Mouse (Mus musculus) v-Abl transformed pro-B cells (cell line): ENCODE measurements around the gene Bcl11b.

Experiments used
- in situ Hi-C, 2 experiments: fragments of 400-800 bp; cut with MboI; formaldehyde crosslinking; loops; one replicate each; pipeline ENCODE4 v1.15.1; 2025; ENCODE audit not compliant: unreplicated experiment in 2 of 2

Gene Bcl11b

DNA sequence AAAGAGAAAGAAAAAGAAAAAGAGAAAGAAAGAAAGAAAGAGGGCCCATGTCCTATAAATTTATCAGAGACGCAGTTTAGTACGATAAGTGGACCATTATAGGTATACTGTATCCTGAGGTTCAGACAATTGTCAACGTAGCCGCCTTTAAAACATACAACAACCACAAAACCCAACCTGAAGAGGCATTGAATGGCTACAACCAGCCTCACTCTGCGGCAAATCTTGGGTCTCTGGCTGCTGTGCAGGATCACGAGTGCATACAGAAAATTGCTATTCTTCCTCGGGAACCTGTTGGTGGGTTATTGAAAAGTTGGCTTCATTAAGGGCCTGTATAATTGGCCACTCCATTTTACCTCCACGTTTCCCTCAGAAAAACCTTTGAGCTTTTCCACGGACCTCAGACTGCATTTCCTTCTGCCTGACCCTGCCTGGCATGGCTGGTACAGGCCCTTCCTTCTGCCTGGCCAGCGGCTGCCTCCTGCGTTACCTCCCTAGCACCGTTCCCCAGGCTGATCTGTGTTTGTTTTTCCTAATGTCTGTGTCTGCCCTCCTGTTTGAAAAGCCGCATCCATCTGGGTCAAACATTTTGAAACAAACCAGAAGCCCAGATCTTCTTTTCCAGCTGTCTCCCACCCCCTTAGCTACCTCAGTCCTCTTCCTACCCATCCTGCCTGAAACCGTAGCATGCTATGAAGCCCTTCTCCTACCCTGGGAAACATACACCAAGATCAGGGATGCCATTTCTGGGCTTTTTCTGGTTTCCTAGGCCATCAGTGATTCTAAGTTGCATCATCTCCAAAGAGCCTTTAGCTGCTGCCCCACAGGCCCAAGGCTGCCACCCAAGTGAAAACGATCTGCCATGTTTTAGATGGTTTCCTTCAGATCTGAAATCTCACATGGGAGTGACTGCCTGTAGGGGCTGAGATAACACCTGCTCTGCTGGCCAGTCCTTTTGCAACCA lies 3.4 kb downstream of the Bcl11b start:
- in situ Hi-C loops = no loop called here

DNA sequence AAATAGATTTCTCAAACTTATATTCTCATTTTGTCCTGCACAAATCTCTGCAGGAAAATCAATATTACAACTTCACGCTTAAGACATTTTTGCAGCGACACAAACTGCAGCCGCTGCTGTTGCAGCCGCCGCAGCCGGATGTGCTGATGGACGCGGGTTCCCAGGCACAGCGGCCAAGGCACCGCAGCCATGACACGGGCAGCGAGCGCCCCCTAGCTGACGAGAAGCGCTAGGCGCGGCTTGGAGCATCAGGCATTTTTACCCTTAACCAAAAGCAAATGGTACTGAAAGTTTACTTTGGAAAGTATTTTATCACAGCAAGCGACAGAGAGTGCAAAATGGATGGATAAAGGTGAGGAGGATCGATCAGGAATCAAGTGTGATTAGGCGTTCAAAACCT lies 4.7 kb downstream of the Bcl11b start:
- in situ Hi-C loops = no loop called here

DNA sequence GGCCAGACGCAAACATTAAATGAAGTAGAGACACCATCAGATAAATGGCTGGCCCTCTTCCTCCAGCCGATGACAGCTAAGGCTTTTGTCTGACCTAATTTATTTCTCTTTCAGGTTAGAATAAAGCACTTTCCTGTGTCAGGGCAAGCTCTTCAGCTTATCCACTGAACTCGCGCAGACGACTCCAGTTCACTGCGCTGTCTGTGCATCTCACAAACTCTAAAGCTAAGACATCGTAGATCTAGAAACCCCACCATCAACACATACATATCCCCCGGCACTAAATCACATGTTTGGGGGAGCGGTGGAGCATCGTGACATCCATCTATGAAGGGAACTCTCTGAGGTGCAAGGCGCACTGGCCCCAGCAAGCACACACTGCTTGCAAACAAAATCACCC lies 5.5 kb downstream of the Bcl11b start:
- in situ Hi-C loops = no loop called here

DNA sequence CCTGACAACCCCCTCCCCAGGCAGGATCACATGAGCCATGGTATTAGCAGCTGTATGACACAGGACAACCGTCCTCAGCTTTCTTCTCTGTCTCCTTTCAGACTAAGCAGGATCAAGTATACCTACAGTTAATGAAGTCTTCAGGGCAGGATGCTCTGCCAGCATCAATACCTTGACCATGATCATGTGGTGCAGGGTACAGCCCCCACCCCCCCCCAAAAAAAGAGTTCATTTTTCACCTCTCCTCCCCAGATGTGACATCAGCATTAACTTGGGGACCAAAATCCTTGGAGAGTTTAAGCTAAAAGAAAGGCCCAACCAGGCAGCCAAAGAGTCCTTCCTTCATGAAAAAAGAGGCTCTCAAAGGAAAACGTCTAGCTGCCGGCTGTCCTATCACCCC lies 6.2 kb downstream of the Bcl11b start:
- in situ Hi-C loops = no loop called here

DNA sequence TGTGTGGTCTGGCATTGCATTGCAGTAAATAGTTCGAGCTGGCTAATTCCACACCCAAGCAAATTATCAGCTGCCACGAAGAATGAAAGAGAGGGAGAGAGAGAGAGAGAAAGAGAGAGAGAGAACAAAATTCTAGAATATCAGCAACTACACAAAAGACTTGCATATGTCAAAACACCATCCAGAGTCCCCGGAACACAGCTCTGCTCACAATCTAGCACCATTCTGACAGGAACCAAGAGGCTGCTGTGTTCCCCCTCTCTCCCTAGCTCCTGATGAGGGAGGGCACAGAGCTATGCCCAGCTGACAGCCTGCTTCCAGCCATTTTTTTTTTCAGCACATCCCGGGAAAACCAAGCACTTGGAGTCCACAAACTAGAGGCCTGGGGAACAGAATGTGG lies 6.6 kb downstream of the Bcl11b start:
- in situ Hi-C loops = no loop called here

DNA sequence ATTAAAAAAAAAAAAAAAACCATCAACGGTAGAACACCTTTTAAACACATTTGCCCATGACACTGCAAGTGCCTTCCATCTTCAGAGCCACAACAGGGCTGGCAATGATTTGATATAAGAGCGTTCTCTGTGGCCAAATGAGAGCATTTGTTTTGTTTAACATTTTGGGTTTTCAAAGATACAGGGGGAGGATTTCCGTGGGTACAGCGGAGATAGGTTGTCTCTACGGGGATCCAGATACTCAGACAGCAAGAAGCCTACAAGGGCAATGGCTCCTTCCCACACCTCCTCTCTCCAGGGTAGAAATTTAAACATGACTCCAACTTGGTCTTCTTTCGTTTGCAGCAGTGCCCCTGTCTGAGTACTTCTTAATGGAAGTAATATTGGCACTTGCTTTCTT lies 7.2 kb downstream of the Bcl11b start:
- in situ Hi-C loops = no loop called here

DNA sequence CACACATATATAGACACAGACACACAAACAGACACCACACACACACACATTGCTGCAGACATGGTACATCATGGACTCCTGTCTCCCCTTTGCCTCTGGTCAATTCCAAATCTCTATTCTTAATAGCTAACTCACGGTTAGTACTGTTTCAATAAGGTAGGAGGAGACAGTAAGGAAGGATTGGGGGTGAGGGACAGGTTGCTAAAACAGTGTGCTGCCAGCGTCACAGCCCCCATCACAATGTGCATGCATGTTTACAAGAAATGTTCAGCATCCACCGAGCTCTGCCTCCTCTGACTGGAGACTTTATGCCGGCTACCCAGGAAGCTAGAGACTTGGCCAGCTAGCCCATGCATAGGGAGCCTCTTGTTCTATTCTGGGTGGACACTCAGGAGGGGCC lies 9.0 kb downstream of the Bcl11b start:
- in situ Hi-C loops = no loop called here

DNA sequence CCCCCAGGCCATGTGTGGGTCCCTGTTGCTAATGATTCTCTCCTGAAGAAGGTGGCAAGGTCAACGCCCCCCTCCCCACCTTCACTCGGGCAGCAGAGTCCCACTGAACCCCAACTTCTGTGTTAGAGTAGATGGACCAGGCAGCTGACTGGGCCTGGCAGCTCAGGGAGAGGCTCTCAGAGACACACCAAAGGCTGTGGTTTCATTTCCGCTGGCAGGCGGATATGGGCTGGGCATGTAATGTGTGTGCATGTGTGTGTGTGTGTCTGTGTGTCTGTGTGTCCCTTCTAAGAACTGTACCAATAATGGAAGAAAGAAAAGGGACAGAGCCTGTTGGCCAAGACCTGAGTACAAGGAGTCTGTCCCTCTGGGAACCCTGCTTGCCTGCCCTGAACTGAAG lies 10.4 kb downstream of the Bcl11b start:
- in situ Hi-C loops = no loop called here

DNA sequence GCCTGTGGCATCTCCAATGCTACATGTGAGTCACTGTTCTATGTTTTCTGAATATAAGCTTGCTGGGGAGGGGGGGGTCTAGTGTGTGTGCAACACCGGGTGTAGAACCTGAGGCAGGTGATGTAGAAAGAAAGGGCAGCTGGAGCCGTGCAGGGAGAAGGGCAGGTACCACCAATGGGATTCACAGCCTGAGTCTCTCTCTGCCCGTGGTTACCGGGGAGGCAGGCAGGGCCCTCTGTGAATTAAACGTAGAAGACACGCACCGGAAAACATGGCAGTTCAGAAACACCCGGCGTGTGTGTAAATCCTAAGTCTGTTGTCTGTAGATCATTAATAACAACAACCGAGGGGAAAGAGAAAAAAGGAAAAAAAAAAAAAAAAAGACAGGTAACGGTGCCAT lies 12.2 kb downstream of the Bcl11b start:
- in situ Hi-C loops = no loop called here

DNA sequence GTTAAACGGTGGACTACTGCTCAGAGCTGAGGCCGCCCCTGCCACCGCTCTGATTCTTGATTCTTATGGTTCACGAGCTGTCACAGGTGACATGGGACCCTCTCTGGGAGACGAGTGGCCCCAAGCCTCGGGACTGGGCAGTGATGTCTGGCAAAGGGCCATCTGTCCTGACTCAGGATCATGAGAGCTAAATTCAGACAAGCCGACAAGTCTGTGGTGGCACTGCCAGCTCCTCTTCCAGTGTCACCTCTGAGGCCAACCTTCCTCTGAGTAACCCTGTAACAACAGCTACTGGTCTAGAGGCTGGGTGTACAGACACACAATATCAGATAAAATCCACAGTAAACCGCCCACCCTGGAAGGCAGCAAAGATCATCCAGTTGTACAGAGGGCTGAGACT lies 20.2 kb downstream of the Bcl11b start:
- in situ Hi-C loops = no loop called here

DNA sequence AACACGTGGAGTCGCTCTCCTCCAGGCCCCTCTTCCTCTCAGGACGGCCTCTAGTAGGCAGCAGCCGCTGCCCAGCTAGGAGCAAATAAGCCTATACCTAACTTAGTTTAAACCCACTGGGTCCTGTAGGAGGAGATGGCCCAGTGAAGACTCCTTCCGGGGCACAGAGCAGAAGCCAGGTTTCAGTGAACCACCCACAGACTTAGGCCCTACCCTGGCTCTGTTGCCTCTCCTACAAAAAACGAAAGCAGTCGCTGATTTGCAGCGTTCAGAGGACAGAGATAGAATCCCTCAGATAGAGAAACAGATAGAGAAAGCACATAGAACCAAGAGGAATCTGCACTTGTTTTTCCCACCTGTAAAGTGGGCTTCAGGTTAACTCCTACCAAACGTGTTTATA lies 21.1 kb downstream of the Bcl11b start:
- in situ Hi-C loops = no loop called here

DNA sequence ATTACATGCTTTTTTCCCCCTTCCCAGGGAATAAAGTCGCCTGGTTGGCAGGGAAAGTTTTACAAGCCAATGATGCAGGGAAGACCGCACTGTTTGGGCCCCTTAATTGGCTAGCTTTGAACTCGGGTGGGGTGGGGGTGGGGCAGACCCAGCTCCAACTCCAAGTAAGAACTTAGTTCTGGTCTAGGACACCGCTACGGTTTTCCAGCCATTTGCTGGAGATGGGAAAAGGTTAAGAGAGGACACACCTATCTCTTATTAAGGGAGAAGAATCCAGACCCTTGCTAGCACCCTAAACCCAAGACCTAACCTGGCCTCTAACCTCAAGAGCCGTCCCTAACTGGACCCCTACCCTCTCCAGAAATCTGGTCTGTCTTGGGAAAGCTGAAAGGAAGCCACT lies 22.2 kb downstream of the Bcl11b start:
- in situ Hi-C loops = no loop called here

DNA sequence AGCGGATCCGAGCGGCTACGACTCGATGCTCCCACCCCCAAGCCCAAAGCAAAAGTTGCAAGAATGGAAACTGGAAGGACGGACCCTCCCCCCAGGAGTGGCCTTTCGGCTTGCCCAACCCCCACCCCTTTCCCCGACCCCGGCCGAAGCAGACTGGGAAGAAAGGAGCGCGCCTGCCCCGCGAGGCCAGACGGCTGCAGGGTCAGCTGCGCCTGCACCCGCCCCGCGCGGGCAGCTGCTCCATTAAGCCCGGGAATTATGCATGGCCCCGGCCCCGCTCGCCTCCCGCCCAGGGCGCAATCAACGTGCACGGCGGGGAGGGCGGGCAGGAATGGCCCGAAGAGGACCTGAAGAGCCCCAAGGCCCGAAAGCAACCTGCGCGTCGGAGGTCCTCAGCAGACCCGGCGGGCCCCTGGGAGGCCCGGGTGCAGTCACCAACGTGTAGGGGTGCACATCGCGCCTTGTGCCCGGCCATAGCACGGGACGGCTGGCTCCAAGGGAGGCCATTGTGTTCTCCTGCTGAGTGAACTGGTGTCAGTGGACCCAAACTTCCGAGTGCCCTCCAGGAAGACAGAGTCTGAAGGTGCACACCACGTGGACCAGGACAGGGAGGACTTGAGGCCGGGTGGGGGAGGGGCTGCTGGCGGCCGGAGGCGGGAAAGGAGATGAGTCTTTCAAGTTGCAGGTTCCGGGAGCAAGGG lies 23.0 kb downstream of the Bcl11b start:
- in situ Hi-C loops = no loop called here

DNA sequence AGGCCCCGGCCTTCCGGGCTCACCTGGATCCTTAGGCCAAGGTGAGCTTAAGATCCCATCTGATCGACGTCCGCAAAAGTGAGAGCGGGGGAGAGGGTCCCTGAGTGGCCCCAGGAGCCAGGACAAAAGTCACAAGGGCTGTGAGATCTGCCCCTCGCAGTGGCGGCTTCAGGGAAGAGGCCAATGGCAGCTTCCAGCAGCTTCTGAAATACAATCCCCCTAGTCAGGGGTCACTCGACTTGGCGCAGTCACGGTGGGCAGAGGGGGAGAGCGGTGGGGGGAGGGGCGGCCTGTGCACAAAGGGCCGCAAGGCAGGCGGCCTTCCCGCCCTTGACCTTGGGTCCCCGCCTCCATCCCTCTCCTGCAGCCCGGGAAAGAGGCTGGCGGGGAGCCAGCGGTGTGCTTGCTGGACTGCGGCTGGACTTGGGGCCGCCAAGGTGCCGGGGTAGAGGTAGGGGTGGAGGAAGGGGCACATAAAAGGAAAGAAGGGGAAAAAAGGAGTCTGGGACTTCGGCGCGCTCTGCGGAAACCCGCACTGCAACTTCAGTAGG lies 23.6 kb downstream of the Bcl11b start:
- in situ Hi-C loops = no loop called here

DNA sequence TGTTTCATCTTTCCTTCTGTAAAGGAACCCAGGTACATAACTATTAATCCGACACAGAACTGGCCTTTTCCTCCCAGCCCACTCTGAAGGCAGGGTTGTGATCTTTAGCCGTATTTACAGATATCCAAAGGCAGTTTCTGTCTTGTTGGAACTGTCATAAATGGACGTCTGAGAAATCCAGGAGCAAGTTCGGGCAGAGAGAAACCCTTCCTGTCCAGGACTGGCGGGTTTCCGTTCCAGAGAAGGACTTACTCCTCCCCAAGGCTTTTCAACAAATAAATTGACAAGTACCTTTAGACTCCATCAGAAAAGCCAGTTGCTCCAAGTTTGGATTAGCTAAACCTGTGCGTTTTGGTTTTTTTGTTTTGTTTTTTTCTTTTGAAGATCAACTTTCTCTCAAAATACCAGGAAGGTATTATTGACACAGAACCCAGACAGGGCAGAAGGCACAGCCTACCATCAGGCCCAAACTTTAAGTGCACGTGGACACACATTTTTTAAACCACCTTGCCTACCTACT lies 24.6 kb downstream of the Bcl11b start:
- in situ Hi-C loops = no loop called here

DNA sequence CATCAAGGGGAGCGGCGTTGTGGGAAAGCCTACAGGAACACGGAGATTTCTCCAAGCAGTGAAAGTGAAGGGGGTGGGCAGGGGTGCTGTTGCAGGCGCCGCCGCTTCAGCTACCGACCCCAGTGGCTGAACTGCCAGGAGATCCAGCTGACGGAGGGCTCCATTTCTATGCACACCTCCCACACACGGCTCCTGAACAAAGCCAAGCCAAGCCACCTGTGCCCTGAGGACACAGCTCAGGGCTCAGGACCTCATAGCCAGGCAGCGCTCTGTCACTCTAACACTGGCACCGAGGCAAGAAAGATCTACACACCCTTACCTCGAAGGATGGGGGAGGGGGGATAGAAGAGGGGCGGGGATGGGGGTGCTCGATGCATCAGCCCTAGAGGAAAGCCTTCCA lies 25.3 kb downstream of the Bcl11b start:
- in situ Hi-C loops = no loop called here

DNA sequence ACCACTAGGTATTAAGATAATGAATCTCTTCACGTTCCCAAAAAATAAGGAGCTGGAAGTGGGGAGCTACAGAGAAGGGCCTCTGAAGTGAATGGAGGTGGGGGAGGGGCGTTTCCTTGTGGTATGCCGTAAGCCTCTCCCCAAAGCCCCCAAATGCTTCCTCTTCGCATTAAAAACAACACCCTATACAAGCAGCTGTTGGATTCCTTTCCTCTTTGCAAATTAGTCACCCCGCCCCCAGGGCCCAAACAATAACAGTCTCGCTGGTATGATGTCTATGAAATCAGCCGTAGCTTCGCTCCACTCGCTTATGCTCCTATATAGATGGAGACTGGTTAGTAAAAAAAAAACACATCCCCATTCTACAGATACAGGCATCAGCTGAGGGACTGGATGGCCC lies 25.9 kb downstream of the Bcl11b start:
- in situ Hi-C loops = no loop called here

DNA sequence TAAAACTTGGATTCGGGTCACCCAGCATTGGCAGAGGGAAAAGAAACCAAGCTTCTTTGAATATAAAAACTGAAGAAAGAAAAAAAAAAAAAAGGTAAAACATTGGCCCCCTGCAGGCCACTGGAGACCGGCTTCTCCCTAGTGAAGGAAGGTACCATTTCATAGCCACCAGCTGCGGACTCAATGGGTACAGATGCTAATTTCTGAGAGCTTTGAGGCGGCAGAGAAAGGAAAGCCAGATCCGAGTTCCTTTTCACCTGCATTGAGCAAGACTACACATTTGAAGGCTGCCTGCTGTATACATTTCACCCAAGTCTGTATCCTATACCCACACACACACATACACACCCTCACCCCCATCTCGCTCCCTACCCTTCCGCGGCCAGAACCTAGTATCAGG lies 26.3 kb downstream of the Bcl11b start:
- in situ Hi-C loops = no loop called here

DNA sequence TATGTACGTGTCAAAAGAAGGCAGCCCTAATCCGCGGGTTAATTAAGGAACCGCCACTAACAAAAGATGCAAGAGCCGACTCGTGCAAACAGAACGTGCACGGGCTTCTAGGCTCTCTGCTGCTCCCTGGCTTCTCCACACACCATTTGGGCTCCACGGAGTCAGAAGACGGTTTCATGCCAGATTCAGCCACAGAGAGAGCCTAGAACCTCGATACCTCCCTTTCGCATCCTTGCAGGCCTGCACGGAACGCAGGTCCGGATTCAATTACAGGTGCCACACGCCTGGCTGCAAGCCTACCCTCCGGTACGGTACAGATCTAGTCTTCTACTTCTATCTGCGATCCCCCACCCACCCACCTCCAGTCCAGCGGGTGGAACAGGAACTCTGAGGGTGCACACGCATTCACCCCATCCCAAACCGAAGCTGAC lies 26.8 kb downstream of the Bcl11b start:
- in situ Hi-C loops = no loop called here

DNA sequence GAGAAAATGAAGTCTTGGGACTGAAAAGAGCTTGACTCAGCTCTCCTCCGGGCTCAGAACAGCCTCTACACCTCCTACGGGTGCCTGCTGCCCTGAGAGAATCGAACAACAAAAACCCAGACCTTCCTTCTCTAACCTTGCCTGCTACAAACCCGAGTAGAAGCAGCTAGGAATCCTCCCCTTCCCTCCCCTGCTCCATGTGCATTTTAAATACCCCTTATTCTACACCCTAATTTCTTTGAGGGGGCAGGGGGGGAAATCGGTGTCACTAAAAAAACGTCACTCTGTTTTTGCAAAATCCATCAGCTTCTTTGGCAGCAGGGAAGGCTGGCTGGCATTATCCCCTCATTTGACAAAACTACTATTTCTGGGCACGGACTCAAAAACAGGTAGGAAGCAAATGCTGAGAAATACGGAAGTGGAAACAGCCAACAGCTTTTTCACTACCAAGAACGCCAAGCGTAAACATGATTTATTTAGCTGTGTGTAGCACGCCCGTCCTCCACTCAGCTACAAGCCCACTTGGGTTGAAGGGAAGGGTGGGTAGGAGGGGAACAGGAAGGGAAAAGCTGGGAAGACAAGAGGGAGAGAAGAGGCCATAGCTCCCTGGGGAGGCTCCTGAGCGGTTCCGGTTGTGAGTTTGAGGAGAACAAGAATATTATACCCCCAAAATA lies 27.4 kb downstream of the Bcl11b start:
- in situ Hi-C loops = no loop called here

DNA sequence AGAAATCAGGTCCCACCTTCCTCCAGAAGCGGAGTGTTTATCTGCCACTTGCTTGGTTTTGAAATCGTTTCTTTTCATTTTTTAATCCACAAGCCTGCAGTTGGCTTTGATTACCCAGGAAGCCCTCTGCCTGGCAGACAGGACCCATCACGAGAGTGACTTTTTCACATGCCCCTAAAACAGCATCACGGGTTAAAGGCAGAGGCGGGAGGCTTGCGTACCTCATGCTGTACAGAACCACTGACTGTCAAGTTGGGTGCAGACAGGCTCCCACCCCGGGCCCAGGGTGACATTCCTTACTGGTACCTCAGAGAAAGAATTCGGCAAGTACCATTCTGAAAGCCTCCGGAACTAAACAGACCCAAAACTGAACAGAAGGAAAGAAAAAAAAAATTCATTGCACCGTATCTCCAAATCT lies 27.9 kb downstream of the Bcl11b start:
- in situ Hi-C loops = no loop called here
